Mouse (Mus musculus): ENCODE measurements at regions not wholly inside any gene's neighbourhood (a gene's known extent, or its start where the extent isn't known, plus 50 kb on each side); places are given as distances from the start of the nearest gene placed in this dataset.

GRCm38 (mm10) chr6:116896132-116896630 lies 179.5 kb upstream of the Tmem72 start:
- no peak for DNase-seq (ENCODE audit: low spot score)

DNA sequence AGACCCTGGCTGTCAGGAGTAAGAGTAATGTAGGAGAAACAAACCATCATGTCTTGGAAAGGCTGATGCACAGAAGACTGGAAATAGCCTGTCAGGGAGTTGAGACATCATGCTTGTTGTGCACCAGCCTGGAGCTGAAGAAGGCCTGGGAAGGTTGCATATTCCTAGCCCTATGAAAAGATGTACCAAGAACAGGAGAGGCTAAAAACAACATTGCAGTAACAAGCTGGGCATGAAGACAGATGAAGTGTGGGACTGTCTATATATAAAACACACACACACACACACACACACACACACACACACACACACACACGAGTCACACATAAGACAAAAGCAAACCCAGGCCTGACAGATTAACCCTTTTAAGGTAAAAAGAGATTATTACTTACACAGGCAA lies 185.1 kb upstream of the Tmem72 start:
- no peak for DNase-seq (ENCODE audit: low spot score)

GRCm38 (mm10) chr6:116902371-116902770 lies 185.7 kb upstream of the Tmem72 start:
- no peak for DNase-seq (ENCODE audit: low spot score)

DNA sequence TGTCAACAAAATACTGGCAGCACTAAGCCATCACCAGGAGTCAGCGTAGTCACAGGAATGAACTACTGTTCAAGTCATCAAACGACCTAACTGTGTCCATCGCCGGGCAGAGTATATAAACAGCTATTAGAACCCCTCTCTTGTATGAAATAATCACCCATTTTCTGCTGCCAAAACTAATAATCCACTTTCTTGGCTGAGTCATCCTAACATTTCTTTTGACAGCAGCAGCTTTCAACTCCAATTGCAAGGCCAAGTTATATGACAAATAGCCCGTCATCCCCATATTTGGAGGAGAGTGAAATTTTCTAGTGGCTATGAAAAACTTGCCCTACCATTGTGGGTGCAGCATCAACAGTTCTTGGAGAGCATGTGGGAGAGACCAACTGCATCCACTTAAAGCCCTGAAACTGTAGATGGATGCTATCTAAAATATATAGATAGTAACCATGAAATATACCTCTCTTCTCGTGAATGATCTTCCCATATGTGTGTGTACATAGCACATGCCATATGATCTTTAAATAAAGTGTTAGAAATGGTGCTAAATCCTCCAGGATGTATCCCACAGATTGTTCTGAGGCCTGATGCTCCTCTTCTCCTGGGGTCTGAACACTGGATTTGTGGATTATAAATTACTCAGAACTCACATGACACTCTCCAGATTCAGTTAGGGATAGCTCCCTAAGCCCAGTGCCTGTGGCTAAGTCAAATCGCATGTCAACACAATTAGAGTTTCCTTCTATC lies 189.9 kb upstream of the Tmem72 start:
- no peak for DNase-seq (ENCODE audit: low spot score)

DNA sequence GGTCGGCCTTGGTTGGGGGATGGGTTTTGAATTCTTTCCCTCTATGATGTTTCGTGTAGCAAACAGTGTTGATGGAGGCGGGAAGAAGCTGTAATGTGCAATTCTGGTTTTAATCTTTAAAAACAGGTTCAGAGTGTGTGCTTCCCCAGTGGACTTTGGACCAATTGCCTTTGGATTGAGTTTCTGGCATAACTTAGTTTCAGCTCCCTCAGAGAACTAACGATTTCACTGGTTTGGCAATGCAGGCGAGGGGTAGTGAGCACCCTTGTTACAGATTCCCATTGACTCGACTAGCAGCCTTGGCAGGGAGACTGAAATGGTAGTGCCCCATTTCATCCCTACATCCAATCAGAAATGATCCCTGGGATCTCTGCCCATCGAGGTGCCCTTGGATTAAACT lies 193.9 kb upstream of the Tmem72 start:
- DNase-seq (ENCODE audit: low spot score): no peak

DNA sequence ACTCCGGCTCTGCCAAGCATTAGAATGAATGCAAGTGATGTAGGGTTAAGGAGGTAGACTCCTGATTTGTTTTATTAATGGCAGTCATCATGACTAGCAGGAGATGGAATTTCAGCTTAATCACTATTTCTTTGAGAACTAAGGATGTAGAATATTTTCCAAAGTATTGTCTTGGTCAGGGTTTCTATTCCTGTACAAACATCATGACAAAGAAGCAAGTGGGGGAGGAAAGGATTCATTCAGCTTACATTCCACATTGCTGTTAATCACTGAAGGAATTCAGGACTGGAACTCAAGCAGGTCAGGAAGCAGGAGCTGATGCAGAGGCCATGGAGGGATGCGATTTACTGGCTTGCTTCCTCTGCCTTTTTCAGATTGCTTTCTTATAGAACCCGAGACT lies 195.4 kb upstream of the Tmem72 start:
- DNase-seq (ENCODE audit: low spot score): no peak

- DNase-seq (ENCODE audit: low spot score): no peak
Observed at GRCm38 (mm10) chr6:116914073-116914472, 197.4 kb upstream of the Tmem72 start.

DNA sequence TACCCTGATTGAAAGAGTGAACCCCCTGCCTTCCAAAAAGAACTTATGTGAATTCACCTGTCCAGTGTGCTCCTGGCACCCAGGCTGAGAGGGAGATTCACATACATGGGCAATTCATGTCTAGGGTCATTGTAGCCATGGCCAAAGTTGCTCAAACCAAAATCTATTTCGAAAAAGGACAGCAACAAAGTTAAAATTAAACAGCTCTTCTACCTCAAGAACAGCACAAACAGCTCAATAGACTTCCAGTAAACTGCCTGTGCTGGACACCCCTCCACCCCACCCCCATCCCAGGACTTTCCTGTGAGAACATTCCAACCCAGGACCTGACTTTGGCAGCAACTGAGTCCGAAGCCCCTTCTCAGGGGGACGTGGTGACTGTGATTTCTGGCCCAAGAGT lies 218.3 kb upstream of the Tmem72 start:
- DNase-seq (ENCODE audit: low spot score): no peak

DNA sequence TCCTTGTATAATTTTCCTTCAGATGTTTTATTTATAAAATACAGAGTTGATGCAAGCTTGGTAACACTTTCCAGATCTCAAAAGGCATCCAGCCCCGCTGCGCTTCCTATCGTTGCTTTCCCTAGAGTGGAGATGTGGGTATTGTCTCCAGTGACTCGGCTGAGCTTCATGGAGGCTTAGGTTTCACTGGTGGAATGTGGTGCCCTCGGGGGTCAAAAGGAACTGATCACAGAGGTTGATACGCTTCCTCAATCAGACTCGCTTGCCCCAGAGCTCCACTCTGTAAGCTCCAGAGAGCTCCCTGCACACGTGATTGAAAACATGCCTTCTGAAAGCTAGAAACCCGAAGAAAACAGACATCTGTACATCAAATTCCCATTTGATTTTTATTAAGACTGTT lies 224.9 kb upstream of the Tmem72 start:
- no peak for DNase-seq (ENCODE audit: low spot score)

DNA sequence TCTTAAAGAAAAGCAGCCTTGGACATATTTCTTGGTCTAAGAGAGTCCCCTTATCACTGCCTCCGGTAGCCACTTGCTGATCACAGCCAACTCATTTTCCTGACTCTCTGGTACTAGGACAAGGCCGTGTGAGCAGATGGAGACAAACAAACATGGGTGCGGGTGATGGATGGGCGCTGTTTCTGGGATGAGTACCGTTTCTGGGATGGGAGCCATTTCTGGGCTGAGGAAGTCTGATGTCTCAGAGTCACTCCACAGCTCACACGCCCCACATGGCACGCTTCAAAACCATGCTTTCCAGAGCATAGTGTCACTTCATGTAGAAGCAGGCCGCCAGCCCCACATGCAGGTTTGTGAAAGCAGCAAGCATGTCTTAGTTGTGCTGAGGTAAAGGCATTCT lies 225.6 kb upstream of the Cxcl12 start:
- no peak for DNase-seq (ENCODE audit: low spot score)

DNA sequence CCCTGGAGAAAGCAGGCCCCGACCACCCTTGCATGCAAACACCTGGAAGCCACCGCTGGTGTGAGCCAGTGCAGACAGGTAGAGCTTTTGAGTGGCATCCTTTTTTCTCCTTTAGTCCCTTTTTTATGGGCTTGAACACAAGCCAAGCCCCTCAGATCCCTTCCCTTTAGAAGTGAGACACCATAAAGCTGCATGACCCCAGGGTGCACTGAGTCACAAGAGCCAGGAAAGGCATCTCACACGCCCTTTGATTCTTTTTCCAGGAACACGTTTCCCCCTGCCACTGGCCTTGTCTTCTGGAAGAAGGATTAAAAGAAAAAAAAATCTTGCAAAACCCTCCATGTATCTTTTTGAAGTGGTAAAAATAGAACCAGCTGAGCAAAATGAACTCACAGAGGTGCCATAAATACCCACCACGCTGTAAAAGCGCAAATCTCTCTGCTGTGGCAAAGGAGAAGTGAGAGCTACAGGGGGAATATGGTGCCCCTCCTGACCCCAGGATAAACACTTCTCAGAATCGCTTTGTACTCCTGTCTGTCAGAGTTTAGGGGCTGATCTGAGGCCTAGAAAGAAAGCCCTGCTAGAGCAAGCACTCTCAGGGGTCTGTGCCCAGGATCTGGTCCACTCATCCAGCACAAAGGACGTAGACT lies 222.1 kb upstream of the Cxcl12 start:
- no peak for DNase-seq (ENCODE audit: low spot score)

GRCm38 (mm10) chr6:116959611-116960010 lies 208.7 kb upstream of the Cxcl12 start:
- no peak for DNase-seq (ENCODE audit: low spot score)

DNA sequence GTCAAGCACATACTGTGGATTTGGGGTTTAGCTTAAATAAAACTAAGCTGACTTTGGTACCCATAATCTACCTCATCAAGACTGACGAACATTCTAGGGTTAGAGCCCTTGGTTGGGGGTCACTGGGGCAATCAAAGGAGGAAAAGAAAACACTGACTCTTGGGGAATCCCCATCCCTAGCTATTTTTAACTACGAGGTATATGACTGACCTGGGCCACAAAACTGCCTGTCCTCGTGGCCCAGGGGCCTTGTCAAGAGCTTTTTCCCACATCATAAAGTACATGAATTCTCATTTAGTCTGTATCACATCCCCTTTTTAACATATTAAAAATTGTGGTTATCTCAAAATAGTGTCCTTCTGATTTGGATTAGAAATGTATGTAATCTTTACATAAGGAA lies 207.7 kb upstream of the Cxcl12 start:
- DNase-seq (ENCODE audit: low spot score): no peak

- DNase-seq (ENCODE audit: low spot score): no peak
Observed at GRCm38 (mm10) chr6:116966436-116966835, 201.9 kb upstream of the Cxcl12 start.

- DNase-seq (ENCODE audit: low spot score): no peak
Observed at GRCm38 (mm10) chr6:116969381-116969910, 198.9 kb upstream of the Cxcl12 start.

DNA sequence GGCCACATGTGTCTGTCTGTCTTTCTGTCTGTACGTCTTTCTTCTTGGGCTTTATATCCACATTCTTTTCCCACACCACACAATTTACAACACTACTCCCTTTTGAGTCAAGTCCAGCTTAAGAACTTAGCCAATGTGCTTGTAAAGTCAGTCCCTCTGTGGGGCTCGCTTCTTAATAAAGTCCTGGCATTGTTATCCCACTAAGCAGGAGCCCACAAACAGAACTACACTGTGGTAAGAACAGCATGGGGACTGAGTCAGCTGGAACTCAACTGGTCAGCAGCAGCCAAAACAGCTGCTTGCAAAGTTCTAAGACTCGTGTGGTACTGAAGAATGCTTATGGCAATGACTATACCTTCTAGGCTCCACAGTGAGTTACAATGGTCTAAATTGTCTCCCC lies 193.5 kb upstream of the Cxcl12 start:
- DNase-seq (ENCODE audit: low spot score): no peak

- DNase-seq (ENCODE audit: low spot score): no peak
Observed at GRCm38 (mm10) chr6:116980349-116980995, 187.9 kb upstream of the Cxcl12 start.

GRCm38 (mm10) chr6:116985147-116985737 lies 183.1 kb upstream of the Cxcl12 start:
- no peak for DNase-seq (ENCODE audit: low spot score)

DNA sequence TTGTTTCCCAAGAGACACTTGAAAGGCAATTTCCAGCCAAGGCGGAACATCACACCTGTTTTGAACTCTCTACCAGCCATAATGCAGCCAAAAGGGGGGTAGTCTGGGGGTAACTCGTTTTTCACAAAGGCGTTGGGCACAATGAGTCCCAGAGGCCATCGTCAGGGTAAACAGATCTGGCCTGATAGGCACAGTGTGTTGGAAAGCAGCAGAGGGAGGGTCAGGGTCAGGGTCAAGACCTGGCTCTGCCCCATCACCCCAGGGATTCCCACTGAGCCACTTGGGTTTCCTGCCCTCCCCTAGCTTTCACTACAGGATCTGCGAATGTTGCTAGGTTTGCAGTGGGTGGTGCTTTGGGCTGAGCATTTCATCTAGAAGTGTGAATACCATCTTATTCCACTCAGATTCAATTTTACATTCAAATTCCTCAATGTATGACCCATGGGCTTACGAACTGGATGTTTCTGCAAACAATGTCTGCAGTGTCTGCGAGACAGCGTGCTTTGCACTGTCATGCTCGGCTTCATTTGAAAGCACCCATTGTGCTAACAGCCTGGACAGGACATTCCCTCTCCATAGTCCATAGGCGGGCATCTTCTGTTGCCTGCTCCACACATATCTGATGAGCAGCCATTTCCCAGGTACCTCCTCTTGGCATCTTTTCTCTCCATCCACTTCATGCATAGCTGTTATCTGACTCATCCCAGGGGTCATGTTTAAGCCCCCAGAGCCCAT lies 181.9 kb upstream of the Cxcl12 start:
- DNase-seq (ENCODE audit: low spot score): no peak

GRCm38 (mm10) chr6:116987243-116987642 lies 181.1 kb upstream of the Cxcl12 start:
- no peak for DNase-seq (ENCODE audit: low spot score)

All from thymus, postnatal 0 days (tissue).